ENCODE assay signal across 8 mouse cellular contexts in the genomic region with DNA sequence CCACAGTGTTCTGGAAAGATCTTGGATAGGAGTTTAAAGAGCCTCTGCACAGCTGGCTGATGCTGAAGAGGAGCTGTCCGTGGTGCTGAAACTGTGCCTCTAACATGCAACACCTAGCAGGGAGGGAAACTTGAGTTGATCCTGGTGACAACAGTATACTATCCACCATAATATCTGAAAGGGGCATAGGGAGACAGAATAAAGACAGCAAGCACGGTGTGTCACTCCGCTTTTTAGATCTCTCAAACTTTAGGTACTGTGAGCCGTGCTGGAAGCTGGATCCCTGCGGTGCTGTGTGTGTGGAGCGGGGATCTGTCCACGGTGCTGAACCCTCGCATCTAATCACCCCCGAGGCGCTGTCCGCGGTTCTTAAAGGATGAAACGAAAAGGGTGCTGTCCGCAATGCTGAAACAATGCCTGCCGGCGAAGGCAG. TPM values are rescaled to one million over a fixed set of nuclear protein-coding genes. Genes with fewer than 3 reads are reported as not detected.
DNase-seq lines count a peak whose midpoint lies in the region; ATAC-seq and TF ChIP-seq lines count a peak whose summit lies in the region.

No protein-coding gene starts in this region.

- in situ Hi-C loops in CH12.LX (cut with MboI; ENCODE audit: low pct_ligation_motif_present, low pct_unique_long_range_greater_than_20kb, low sequenced_read_pairs), result no loop called here

- H3K79me2 ChIP-seq in CH12.LX (replicated peaks; ENCODE audit: control insufficient read depth, extremely low read depth, insufficient read depth, poor library complexity, severe bottlenecking), result no peaks in the 10 kb centered on the region

- under 1% methylated on average over 16 of the region's 16 CpGs for WGBS in forebrain, embryonic 14.5 days
- 1% methylated on average over 16 of the region's 16 CpGs for WGBS in large intestine, adult 2 months

- TF ChIP-seq POLR2A in CH12.LX (IDR thresholded peaks at IDR 0.05; ENCODE audit: low read depth, low read length), result no peak

- H3K27ac ChIP-seq in CH12.LX (ENCODE audit: insufficient read depth, low read depth), result no peak overlapping the region
- H3K27ac ChIP-seq in forebrain, embryonic 14.5 days (ENCODE audit: low read depth, low read length), result no peak overlapping the region

- TF ChIP-seq CTCF in CH12.LX (conservative IDR thresholded peaks at IDR 0.05 in 1 of 2, IDR thresholded peaks at IDR 0.05 in 1 of 2; ENCODE audit: low read depth in 2 of 2, low read length in 2 of 2), result no peak

- ATAC-seq in forebrain, embryonic 14.5 days, result no peak; the same call in 1 of the 2 replicates
- ATAC-seq in megakaryocyte progenitor cell, adult 5-6 weeks (replicated peaks; ENCODE audit: poor library complexity), result peak; percentile 98

- no peaks in the 10 kb centered on the region for H3K36me3 ChIP-seq in CH12.LX (replicated peaks in 1 of 2; ENCODE audit: control insufficient read depth in 1 of 2, insufficient read depth in 1 of 2, low read length in 1 of 2)
- H3K36me3 ChIP-seq in forebrain, embryonic 14.5 days (ENCODE audit: control insufficient read depth, insufficient read depth, low read length), result no peaks in the 10 kb centered on the region

- peaks cover 4% of the 10 kb centered on the region for H3K9me3 ChIP-seq in CH12.LX (replicated peaks; ENCODE audit: low read length)
- H3K9me3 ChIP-seq in forebrain, embryonic 14.5 days (replicated peaks; ENCODE audit: control insufficient read depth, low read length), result no peaks in the 10 kb centered on the region

- peaks cover 31% of the 10 kb centered on the region for H3K27me3 ChIP-seq in CH12.LX (replicated peaks)
- H3K27me3 ChIP-seq in forebrain, embryonic 14.5 days (replicated peaks; ENCODE audit: control insufficient read depth, insufficient read depth, low read length), result peaks cover 33% of the 10 kb centered on the region

- peaks cover 3 to 15% of the 10 kb centered on the region in 2 experiments for H3K4me1 ChIP-seq in CH12.LX (ENCODE audit: control insufficient read depth in 1 of 2, insufficient read depth in 2 of 2)
- H3K4me1 ChIP-seq in forebrain, embryonic 14.5 days (ENCODE audit: control insufficient read depth, insufficient read depth, low read length), result peaks cover 4% of the 10 kb centered on the region; the same call in 1 of the 2 replicates

- TF ChIP-seq RAD21 in CH12.LX (IDR thresholded peaks at IDR 0.05; ENCODE audit: low read depth, low read length), result no peak

- H3K4me3 ChIP-seq in CH12.LX (replicated peaks in 1 of 3; ENCODE audit: low read depth in 2 of 3, low read length in 2 of 3, poor library complexity in 1 of 3), result no peak overlapping the region
- peak overlapping the region; percentile 6; the same call in 1 of the 2 replicates for H3K4me3 ChIP-seq in forebrain, embryonic 14.5 days (ENCODE audit: low read depth, low read length)

- DNase-seq in CH12.LX (ENCODE audit: extremely low read depth), result peak; percentile 82
- DNase-seq in adrenal gland, adult 2 months, result peak; percentile 84
- peak; percentile 76 for DNase-seq in forebrain, embryonic 14.5 days (ENCODE audit: low spot score)
- DNase-seq in heart, postnatal 4 days, result peak; percentile 92
- peak; percentile 71 for DNase-seq in large intestine, adult 2 months (ENCODE audit: low read depth, low spot score)
- peak; percentile 45 for DNase-seq in spleen, adult 12 weeks (ENCODE audit: low spot score)
- peak; percentile 86 for DNase-seq in yolk sac, embryonic 10.5 days (ENCODE audit: low spot score)

- TF ChIP-seq EP300 in CH12.LX (IDR thresholded peaks at IDR 0.05; ENCODE audit: low read length), result no peak

- no peak overlapping the region for H3K4me2 ChIP-seq in CH12.LX (ENCODE audit: insufficient read depth, low read depth, poor library complexity, severe bottlenecking)
- H3K4me2 ChIP-seq in forebrain, embryonic 14.5 days (ENCODE audit: low read length), result peak overlapping the region; percentile 77

- dilution Hi-C loops in CH12.LX (cut with MboI; ENCODE audit: extremely low pct_ligation_motif_present, extremely low pct_unique_long_range_greater_than_20kb, low sequenced_read_pairs), result no loop called here

- H3K9ac ChIP-seq in CH12.LX (ENCODE audit: insufficient read depth, low read depth), result no peak overlapping the region
- peak overlapping the region; percentile 18; the same call in 1 of the 2 replicates for H3K9ac ChIP-seq in forebrain, embryonic 14.5 days (ENCODE audit: low read length)

TF ChIP-seq in CH12.LX, 34 proteins besides CTCF, POLR2A, EP300 and RAD21:
- TF ChIP-seq MAZ (IDR thresholded peaks at IDR 0.05; ENCODE audit: low read depth, low read length), result no peak
- no peak for TF ChIP-seq KAT2A (IDR thresholded peaks at IDR 0.05; ENCODE audit: insufficient replicate concordance, low read length)
- peak; percentile 96 for TF ChIP-seq MXI1 (IDR thresholded peaks at IDR 0.05; ENCODE audit: low read depth, low read length)
- no peak for TF ChIP-seq JUN (IDR thresholded peaks at IDR 0.05; ENCODE audit: insufficient read depth, low read depth, low read length)
- TF ChIP-seq SIN3A (IDR thresholded peaks at IDR 0.05; ENCODE audit: low read length), result peak; percentile 98
- no peak for TF ChIP-seq NELFE (IDR thresholded peaks at IDR 0.05; ENCODE audit: low read depth, low read length)

RNA-seq across cellular contexts. Expression of a gene that starts 1.2 kb away (rescaled TPM):
- not detected in 2 replicates for total RNA-seq in CH12.LX (2012; rRNA removed)
- not detected in 2 replicates for total RNA-seq in CH12.LX (2014; rRNA removed)
- polyA plus RNA-seq in CH12.LX (2012; ENCODE audit: insufficient read length, low read depth), result not detected in 2 replicates
- total RNA-seq in adrenal gland, adult 2 months (2021), result 1 to 10 TPM; 1.6 to 2.0 TPM
- 6.4 and 9.0 TPM in 2 replicates for polyA plus RNA-seq in adrenal gland, adult 2 months (2012; rRNA removed)
- polyA plus RNA-seq in forebrain, embryonic 14.5 days (2014; fragmentation: Nextera tagmentation; extraction: Ambion mirVana), result 4.7 and 6.8 TPM in 2 replicates
- total RNA-seq in heart, postnatal 4 days (2021), result under 1 TPM in 1 of 2 experiments, not detected in 1; 0.32 TPM
- 1.6 and 2.2 TPM in 2 replicates for polyA plus RNA-seq in large intestine, adult 2 months (2012; rRNA removed)
- not detected in 2 replicates for total RNA-seq in megakaryocyte progenitor cell, adult 5-6 weeks (2015)
- total RNA-seq in megakaryocyte progenitor cell, adult 5-6 weeks (2017), result not detected in 2 replicates
